Mouse (Mus musculus) layer of hippocampus, postnatal 36 days (tissue): ENCODE results near the gene C330021F23Rik. TPM values are rescaled to one million over a fixed set of nuclear protein-coding genes. Genes with fewer than 3 reads are reported as not detected.
"Not testable (repeated sequence)": the region's sequence is repeated elsewhere in the genome, so short reads cannot be mapped to it uniquely, and the experiment has no call there.

Source experiments
- DNase-seq, 2 experiments: peaks; one replicate each; pipeline ENCODE4 v3.0.0; 2022
- total RNA-seq, 2 experiments: library from RNA; stranded (reverse); gene quantifications; 2 replicates each; pipeline ENCODE4 v1.2.3; 2021

The C330021F23Rik gene
- not detected for total RNA-seq

DNA sequence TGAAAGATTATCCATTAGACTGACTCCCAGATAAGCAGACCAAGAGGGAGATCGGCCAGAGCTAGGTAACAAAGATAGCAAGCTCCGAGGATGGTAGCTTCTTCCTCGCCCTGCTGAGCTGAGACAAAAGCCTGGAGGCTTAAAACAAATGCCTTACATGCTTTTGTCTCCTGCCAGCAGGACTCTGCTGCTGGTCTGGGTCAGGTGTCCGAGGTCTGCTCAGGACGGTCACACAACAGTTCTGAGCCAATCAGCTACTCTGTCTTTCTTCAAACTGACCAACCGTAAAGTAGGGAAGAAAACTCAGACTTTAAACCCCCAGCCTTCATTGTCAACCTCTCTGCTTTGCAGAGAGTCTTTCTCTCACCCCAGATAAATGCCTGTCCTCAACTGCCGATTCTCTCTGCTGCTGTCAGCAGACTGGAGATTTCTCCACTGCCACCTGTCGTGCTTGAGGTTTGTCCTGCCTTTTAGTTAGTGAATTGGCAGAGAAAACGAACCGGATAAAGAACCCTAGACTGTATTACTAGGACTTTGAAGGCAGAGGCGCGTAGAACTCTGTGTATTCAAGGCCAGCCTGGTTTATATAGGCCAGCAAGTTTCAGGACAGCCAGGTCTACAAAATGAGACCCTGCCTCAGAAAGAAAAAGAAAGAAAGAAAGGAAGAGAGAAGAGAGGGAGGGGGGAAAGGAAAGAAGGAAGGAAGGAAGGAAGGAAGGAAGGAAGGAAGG lies at the start of gene C330021F23Rik:
Gene C330021F23Rik (plus strand): TSS at position 350 of the 731 bp plus-strand sequence.
- DNase-seq: no peak

DNA sequence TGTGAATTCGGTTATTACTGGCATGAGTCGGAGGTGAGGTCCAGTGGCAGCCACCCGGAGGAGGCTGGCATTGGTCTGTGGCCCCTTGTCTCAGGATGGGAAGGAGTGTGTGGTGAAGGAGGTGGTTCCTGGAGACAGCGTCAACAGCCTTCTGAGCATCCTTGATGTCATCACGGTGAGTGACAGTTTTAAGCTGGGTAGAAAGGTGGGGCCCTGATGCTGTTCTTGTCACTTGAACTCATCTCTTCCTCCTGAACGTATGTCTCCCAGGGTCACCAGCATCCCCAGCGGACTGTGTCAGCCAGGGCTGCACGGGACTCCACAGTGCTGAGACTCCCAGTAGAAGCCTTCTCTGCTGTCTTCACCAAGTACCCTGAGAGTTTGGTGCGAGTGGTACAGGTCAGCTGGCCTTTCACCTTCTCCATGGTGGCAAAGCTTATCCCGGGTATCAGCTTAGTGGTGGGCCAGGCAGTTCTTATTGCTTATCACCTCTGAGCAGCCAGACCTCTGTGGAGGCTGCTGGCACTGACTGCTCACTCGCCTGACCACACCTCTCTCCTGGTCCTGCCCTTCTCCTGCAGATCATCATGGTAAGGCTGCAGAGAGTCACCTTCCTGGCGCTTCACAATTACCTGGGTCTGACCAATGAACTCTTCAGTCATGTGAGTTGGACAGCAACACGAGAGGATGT lies 45.6 kb upstream of the C330021F23Rik start:
- DNase-seq: no peak

DNA sequence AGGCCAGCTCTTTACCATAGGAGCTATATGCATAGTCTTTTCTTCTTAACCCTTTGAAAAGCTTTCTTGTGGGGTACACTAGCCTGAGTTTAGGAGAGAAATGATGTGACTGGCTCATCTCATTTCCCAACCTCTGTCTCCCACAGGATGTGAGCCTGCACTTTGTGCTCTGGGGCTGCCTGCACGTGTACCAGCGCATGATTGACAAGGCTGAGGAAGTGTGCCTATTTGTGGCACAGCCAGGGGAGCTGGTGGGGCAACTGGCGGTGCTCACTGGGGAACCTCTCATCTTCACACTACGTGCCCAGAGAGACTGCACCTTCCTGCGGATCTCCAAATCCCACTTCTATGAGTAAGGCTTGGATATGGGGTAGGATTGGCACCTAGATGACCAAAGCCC lies 37.0 kb upstream of the C330021F23Rik start:
- no peak for DNase-seq

DNA sequence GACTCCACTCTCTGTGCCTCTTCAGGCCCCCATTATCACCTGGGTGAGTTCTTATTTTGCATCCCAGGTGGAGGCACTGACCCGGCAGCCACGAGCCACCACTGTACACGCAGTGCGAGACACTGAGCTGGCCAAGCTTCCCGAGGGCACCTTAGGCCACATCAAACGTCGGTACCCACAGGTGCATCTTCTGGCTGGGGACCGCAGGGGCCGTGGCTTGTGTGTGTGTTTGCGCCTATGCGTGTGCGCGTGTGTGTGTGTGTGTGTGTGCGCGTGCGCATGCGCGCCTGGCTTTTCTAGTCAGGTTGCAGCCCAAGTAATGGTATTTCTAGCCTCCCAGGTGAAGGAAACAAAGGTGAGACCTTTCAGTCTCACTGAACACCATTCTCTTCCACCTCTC lies 35.9 kb upstream of the C330021F23Rik start:
- no peak for DNase-seq

DNA sequence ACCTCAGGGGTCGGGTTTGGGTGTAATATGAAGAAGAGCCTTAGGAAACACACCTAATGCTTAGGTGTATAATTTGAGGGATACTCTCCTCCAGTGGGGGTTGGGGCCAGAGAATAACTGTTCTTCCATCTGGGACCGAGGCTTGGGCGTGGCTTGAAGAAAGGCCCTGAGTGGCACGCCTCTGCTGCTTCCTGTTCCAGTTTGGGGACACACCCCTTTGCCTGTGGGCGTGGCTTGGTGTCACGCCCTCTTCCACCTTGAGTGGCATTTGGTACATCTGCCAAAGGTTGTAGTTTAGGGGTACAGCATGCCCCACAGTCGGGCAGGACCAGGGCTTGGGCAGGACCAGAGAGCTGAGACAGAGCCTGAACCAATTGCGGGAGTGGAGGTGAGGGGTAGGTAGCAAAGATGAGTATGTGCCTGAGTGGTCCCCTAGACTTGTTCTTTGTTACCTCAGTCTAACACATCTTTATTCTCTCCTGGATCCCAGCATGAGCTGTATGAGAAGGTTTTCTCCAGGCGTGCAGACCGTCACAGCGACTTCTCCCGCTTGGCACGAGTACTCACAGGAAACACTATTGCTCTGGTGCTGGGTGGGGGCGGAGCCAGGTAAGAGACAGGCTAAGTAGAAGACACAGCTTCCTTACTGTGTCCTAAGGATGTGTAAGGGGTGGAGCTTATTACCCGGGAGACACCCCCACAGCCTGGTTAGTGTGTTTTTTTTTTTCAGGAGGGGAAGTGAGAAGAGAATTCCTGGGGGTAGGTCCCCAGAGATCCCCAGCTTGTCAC lies 31.5 kb upstream of the C330021F23Rik start:
- DNase-seq: no peak

DNA sequence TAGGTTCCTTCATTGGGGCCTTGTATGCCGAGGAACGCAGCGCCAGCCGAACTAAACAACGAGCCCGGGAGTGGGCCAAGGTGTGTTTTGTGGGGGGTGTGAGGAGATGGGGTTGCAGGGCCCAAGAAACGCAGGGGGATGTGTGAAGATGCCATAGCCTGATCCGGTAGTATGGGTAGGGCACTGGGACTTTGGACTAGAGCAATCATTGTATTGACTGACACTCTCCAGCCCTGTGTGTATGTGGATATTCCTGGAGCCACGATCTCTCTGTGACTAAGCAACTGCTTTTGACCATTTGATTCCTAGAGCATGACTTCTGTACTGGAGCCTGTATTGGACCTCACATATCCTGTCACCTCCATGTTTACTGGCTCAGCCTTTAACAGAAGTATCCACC lies 30.9 kb upstream of the C330021F23Rik start:
- DNase-seq: no peak

DNA sequence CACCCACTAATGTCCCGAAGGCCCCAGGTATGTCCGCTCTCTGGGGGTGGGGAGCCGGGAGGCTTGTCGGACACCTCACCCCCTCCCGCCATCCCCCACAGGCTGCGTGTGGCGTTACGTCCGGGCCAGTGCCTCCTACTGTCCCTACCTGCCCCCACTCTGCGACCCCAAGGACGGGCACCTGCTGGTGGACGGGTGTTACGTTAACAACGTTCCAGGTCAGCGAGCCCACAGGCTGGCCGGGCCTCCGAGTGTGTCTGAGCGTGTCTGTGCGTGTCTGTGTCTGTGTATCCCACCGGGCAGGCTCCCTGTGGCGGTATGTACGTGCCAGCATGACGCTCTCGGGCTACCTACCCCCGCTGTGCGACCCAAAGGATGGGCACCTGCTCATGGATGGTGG lies 30.1 kb upstream of the C330021F23Rik start:
- no peak for DNase-seq

DNA sequence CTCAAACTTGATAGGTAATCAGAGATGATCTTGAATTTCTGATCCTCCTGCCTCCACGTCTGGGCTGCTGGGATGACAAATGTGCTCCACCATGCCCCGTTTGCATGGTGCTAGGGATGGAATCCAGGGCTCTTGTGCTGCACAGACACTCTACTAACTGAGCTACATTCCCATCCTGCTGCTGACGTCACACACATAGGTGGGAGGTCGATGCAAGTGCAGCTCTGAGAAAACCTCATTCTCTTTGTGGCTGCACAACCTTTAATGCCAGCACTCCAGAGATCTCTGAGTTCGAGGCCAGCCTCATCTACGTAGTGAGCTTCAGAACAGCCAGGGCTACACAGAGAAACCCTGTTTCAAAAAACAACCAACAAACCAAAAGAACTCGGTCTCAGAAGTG lies 28.6 kb upstream of the C330021F23Rik start:
- DNase-seq: no peak

DNA sequence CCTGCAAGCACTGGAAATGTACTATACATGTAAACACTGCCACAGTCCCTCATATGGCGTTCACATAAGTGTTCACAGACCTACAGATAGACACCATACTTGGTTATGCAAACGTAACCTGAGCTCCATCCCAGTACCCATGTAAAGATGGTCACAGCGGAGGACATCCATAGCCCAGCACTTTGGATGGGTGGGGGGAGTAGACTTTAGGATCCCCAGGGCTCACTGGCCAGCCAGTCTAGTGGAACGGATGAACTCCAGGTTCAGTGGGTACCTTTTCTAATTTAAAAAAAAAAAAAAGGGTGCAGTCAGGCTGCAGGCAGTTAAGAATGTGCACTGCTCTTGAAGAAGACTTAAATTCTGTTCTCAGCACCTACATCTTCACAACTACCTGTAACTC lies 27.7 kb upstream of the C330021F23Rik start:
- no peak for DNase-seq

DNA sequence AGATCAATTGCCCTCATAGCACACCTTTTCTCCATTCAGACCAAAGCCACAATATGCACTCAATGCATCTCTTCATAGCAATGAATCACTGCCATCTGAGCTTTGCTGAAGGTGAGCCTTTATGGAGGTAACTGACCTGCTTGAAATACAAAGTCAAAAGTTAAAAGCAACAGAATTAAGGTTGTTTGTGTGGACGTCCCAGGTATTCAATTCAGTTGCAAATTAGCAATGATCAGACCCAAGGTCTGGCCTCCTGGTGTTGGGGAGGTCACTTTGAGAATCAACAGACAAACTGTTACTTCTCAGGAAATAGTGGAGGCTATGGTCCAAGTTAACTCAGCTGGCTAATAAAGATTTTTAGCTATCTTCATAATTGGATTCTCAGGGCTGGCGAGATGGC lies 21.3 kb upstream of the C330021F23Rik start:
- DNase-seq: no peak

DNA sequence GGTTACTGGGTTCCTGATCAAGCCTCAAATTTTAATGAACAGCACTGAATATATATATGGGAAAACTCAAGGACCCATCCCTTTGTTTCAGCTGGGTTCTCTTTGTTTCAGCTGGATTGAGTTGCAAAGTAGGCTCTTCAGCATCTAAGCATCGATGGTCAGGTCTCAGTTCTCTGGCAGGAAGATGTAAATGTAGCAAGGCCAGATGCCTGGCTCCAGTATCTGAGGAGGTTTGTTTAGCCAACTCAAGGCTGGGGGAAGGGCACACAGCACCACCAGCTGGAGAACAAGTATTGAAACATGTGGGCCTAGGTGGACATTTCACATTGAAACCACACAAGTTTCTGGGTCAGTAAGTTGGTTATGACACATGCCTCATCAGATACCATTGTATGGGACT lies 15.6 kb upstream of the C330021F23Rik start:
- no peak for DNase-seq

DNA sequence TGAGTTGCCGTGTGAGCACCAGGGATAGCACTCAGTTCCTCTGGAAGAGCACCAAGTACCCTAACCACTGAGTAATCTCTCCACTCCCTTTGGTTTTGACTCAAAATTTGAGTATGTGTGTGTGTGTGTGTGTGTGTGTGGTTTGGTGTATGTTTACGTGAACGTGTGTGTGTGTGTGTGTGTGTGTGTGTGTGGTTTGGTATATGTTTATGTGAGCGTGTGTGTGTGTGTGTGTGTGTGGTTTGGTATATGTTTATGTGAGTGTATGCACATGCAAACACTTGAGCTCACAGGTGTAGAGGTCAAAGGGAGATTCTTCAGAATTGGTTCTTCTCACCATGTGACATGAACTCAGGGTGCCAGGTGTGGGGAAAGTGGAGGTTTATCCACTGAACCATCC lies 11.7 kb upstream of the C330021F23Rik start:
- no peak for DNase-seq

DNA sequence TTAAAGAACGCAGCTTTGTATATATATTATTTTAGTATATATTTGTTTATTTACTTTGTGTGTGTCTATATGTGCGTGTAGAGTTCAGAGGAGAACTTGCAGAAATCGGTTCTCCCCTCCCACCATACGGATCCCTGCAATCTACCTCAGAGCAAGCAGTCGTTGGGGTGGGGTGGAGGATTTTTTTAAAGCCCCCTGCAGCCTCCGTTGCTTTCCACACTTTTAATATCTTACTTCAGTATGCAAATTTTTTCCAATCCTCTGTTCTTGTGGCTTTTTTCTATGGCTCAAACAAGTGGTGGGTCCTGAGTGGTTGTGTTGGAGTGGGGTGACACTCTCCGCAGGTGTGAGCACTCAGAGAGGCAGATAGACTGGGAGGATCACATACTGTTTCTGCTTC lies 588 bp downstream of the C330021F23Rik start:
- no peak for DNase-seq

DNA sequence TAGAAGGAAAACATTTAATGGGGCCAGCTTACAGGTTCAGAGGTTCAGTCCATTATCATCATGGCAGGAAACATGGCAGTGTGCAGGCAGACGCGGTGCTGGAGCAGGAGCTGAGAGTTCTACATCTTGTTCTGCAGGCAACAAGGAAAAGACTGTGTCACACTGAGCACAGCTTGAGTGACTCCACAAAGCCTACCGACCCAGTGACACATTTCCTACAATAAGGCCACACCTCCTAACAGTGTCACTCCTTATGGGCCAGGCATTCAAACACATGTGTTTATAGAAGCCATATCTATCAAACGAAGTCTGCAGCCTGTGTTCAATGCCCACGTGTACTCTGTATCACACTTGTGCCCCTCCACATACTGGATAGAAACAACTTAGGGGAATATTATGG lies 2.0 kb downstream of the C330021F23Rik start:
- DNase-seq: no peak

DNA sequence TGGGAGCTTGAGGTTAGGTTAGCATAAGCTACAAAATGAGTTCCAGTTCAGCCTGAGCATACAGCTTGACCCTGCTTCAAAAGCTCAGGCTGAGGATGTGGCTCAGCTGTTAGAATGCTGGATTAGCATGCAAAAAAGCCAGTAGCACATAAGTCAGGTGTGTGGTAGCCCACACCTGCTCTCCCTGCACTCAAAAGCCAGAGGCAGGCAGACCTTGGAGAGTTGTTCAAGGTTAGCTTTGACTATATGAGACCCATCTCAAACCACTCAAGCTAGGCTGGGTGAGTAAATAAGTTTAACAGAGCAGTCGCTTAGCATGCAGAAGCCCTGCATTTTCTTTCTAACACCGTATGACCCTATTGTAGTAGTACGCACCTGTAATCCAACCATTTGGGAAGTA lies 6.8 kb downstream of the C330021F23Rik start:
- DNase-seq: no peak

DNA sequence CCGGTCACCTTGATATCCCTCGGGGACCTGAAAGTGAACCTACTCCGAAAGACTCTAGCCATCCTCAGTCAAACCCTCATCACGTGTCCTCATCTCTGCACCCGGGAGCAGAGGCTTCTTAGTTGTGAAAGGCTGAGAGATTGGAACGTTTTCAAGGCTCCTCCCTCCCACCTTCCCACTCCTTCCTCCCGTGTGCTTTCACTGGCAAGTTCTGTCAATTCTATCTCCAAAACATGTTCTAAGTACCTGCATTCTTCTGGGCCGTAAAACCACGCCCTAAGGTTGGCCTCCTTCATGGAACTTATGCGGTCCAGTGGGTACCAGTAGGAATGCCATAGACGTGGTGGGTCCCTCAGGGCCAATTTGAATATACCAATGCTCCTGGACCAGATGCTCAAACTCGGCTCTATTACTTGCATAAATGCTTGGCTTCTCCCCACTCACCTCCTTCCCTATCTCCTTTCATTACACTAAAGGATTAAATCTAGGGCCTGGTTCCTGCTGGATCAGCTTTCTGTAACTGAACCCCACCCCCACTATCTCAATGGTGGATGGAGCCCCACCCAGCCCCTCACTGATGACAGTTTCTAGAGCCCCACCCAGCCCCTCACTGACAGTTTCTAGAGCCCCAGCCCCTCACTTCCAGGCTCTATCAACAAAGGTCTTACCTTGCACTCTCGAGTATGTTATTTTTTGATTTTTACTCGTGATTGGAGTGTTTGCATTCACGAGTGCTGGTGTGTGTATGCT lies 8.6 kb downstream of the C330021F23Rik start:
- DNase-seq: no peak

DNA sequence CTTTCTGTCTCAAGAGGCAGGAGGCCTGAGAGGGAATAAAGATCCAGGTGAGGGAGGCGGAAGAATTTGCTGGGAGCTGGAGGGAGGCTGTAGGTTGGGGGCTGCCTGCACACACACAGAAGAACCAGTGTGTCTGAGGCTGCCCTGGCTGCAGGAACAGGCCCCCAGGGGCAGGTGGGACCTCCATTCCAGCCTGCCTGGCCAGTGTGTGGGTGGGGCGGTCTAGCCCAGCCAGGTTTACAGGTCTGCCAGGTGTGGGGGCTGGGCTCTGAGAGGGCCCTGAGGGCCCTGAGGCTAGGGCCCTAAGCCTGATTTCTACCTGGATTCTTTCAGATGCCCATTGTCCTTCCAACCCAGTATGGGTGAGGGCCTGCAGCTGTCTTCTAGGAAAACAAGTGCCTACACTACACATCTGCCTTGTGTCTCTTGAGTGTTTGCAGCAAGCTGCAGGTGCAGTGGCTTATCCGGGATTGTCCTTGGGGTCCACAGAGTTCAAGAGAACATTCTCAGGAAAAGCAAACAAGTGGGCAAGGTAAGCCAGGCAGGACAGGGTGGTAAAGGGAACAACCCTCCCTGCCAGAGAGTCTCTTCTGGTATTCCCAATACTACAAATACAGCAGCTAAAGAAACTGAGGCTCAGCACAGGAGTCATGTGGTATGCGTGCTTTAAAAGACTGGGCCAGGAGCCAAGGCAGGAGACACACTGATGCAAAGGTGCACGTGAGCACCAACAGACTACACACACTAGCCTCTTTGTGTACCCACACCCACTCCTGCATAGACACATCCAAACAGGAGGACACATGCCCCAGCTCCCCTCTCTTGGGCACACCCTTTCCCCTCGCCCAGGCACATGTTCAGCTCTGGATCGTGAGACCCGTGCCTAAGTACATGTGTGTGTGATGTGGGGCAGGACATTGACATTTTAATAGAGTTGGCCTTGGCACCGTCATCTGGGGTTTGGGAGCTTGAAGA lies 11.9 kb downstream of the C330021F23Rik start:
- DNase-seq: no peak

DNA sequence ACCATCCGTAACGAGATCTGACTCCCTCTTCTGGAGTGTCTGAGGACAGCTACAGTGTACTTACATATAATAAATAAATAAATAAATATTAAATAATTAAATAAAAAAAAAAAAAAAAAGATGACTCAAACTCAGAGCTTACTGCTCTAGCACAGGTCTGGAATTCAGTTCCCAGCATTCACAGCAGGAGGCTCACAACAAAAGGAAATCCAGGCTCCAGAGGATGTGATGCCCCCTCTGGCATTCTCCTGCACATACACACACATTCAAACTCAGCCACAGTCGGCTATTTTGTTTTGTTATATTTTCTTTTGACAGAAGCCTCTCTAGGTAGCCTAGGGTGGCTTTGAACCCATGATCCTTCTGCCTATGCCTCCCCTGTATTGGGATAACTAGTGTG lies 14.2 kb downstream of the C330021F23Rik start:
- not testable (repeated sequence) for DNase-seq

DNA sequence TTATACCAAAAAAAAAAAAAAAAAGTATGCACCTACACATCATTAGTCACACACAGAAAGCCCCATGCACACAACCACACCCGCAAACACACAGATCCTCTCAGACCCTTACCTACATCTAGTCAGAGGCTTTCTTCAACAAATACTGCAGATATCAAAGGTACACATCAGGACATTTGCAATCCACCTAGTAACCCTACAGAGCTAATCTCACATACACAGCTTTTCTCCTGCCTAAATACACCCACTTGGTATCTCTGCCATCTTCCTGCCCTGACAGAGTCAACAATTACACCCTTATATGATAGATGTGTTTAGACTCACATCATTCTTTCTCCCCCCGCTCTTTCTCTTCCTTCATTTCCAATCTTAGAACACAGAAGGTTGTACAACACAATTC lies 18.7 kb downstream of the C330021F23Rik start:
- no peak for DNase-seq

DNA sequence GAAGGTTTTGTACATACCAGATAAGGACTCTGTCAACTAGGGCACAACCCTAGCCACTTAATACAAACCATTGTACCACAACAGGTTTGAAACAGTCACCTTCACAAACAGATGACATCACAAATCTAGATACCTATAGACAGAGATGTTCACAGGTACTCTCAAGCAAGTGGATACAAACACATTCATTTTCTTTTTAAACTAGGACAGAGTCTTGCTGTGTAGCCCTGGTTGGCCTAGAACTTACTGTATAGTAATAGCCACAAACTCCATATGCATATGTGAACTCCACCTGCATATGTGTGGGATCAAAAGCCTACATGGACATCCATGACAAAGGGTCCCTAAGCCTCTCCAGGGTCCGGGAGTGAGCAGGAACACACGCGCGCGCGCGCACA lies 19.2 kb downstream of the C330021F23Rik start, which contains the start of gene Camsap3:
Gene Camsap3 (plus strand): TSS at position 301 of the 398 bp plus-strand sequence.
- DNase-seq: no peak
